Mouse (Mus musculus): Measurements from ENCODE around the gene Lima1.

- TF ChIP-seq POLR2A (IDR thresholded peaks at IDR 0.05; ENCODE audit: insufficient read depth, low read length) (no peak), CTCF (IDR thresholded peaks at IDR 0.05; ENCODE audit: low read depth, low read length) (no peak)
Observed at GRCm38 (mm10) chr15:99852606-99853237, 22.5 kb downstream of the Lima1 start.
